Mouse (Mus musculus): ENCODE results near the gene BC035044. TPM values are rescaled to one million over a fixed set of nuclear protein-coding genes. Genes with fewer than 3 reads are reported as not detected.

The BC035044 gene
- polyA plus RNA-seq, 1 experiment, result not detected

- Histone ChIP-seq H3K79me2 (ENCODE audit: control insufficient read depth, insufficient read depth) (no peaks in the 10 kb centered on the region), H3K36me3 (ENCODE audit: control insufficient read depth, insufficient read depth) (no peaks in the 10 kb centered on the region), H3K4me3 (ENCODE audit: insufficient read depth, poor library complexity, severe bottlenecking) (no peak overlapping the region), H3K27me3 (ENCODE audit: control insufficient read depth, insufficient read depth, insufficient read length) (no peaks in the 10 kb centered on the region), H3K79me3 (ENCODE audit: low read depth) (no peaks in the 10 kb centered on the region), H3ac (ENCODE audit: control insufficient read depth, insufficient read length, low read depth) (no peak overlapping the region)
- TF ChIP-seq FOSL1 (IDR thresholded peaks at IDR 0.05; ENCODE audit: insufficient read depth, low read length, poor library complexity, severe bottlenecking) (no peak), MYOG (IDR thresholded peaks at IDR 0.05; ENCODE audit: control insufficient read depth, extremely low read depth, insufficient read length) (no peak), MAX (IDR thresholded peaks at IDR 0.05) (no peak), CEBPB (IDR thresholded peaks at IDR 0.05; ENCODE audit: low read depth) (no peak), CTCF (IDR thresholded peaks at IDR 0.05; ENCODE audit: control insufficient read depth, insufficient read depth, insufficient read length) (no peak), MYOD1 (IDR thresholded peaks at IDR 0.05; ENCODE audit: control insufficient read depth, insufficient read length, low read depth) (no peak), USF1 (IDR thresholded peaks at IDR 0.05; ENCODE audit: low read depth) (no peak)
These were observed 54.0 kb downstream of the BC035044 start for GRCm38 (mm10) chr6:128836955-128837334.

GRCm38 (mm10) chr6:128836191-128836954 is 54.6 kb downstream of the BC035044 start:
- Histone ChIP-seq H3K79me2 (ENCODE audit: control insufficient read depth, insufficient read depth) (no peaks in the 10 kb centered on the region), H3K79me3 (ENCODE audit: low read depth) (no peaks in the 10 kb centered on the region), H3K36me3 (ENCODE audit: control insufficient read depth, insufficient read depth) (no peaks in the 10 kb centered on the region), H3K27me3 (ENCODE audit: control insufficient read depth, insufficient read depth, insufficient read length) (no peaks in the 10 kb centered on the region), H3ac (ENCODE audit: control insufficient read depth, insufficient read length, low read depth) (no peak overlapping the region), H3K4me3 (ENCODE audit: insufficient read depth, poor library complexity, severe bottlenecking) (no peak overlapping the region)
- TF ChIP-seq MYOG (IDR thresholded peaks at IDR 0.05; ENCODE audit: control insufficient read depth, extremely low read depth, insufficient read length), result no peak

GRCm38 (mm10) chr6:128835571-128835970 is 55.4 kb downstream of the BC035044 start:
- H3ac ChIP-seq (ENCODE audit: control insufficient read depth, insufficient read length, low read depth), result no peak overlapping the region
- H3K27me3 ChIP-seq (ENCODE audit: control insufficient read depth, insufficient read depth, insufficient read length), result no peaks in the 10 kb centered on the region
- no peaks in the 10 kb centered on the region for H3K36me3 ChIP-seq (ENCODE audit: control insufficient read depth, insufficient read depth)
- H3K79me2 ChIP-seq (ENCODE audit: control insufficient read depth, insufficient read depth), result no peaks in the 10 kb centered on the region
- H3K4me3 ChIP-seq (ENCODE audit: insufficient read depth, poor library complexity, severe bottlenecking), result no peak overlapping the region
- no peak for TF ChIP-seq CEBPB (IDR thresholded peaks at IDR 0.05; ENCODE audit: low read depth)
- TF ChIP-seq USF1 (IDR thresholded peaks at IDR 0.05; ENCODE audit: low read depth), result no peak
- no peak for TF ChIP-seq MAX (IDR thresholded peaks at IDR 0.05)
- no peak for TF ChIP-seq MYOD1 (IDR thresholded peaks at IDR 0.05; ENCODE audit: control insufficient read depth, insufficient read length, low read depth)
- TF ChIP-seq MYOG (IDR thresholded peaks at IDR 0.05; ENCODE audit: control insufficient read depth, extremely low read depth, insufficient read length), result no peak
- TF ChIP-seq FOSL1 (IDR thresholded peaks at IDR 0.05; ENCODE audit: insufficient read depth, low read length, poor library complexity, severe bottlenecking), result no peak
- no peak for TF ChIP-seq CTCF (IDR thresholded peaks at IDR 0.05; ENCODE audit: control insufficient read depth, insufficient read depth, insufficient read length)
- H3K79me3 ChIP-seq (ENCODE audit: low read depth), result no peaks in the 10 kb centered on the region

GRCm38 (mm10) chr6:128833046-128833445 is 57.9 kb downstream of the BC035044 start:
- no peak for TF ChIP-seq FOSL1 (IDR thresholded peaks at IDR 0.05; ENCODE audit: insufficient read depth, low read length, poor library complexity, severe bottlenecking)
- TF ChIP-seq CEBPB (IDR thresholded peaks at IDR 0.05; ENCODE audit: low read depth), result no peak
- TF ChIP-seq MAX (IDR thresholded peaks at IDR 0.05), result no peak
- no peak for TF ChIP-seq MYOG (IDR thresholded peaks at IDR 0.05; ENCODE audit: control insufficient read depth, extremely low read depth, insufficient read length)
- no peak for TF ChIP-seq CTCF (IDR thresholded peaks at IDR 0.05; ENCODE audit: control insufficient read depth, insufficient read depth, insufficient read length)
- no peak for TF ChIP-seq USF1 (IDR thresholded peaks at IDR 0.05; ENCODE audit: low read depth)
- no peak for TF ChIP-seq MYOD1 (IDR thresholded peaks at IDR 0.05; ENCODE audit: control insufficient read depth, insufficient read length, low read depth)
- H3K27me3 ChIP-seq (ENCODE audit: control insufficient read depth, insufficient read depth, insufficient read length), result no peaks in the 10 kb centered on the region
- no peaks in the 10 kb centered on the region for H3K36me3 ChIP-seq (ENCODE audit: control insufficient read depth, insufficient read depth)
- no peaks in the 10 kb centered on the region for H3K79me3 ChIP-seq (ENCODE audit: low read depth)
- no peaks in the 10 kb centered on the region for H3K79me2 ChIP-seq (ENCODE audit: control insufficient read depth, insufficient read depth)
- H3ac ChIP-seq (ENCODE audit: control insufficient read depth, insufficient read length, low read depth), result no peak overlapping the region
- H3K4me3 ChIP-seq (ENCODE audit: insufficient read depth, poor library complexity, severe bottlenecking), result no peak overlapping the region

- H3K79me3 ChIP-seq (ENCODE audit: low read depth), result no peaks in the 10 kb centered on the region
- H3K36me3 ChIP-seq (ENCODE audit: control insufficient read depth, insufficient read depth), result no peaks in the 10 kb centered on the region
- H3K4me3 ChIP-seq (ENCODE audit: insufficient read depth, poor library complexity, severe bottlenecking), result no peak overlapping the region
- no peaks in the 10 kb centered on the region for H3K27me3 ChIP-seq (ENCODE audit: control insufficient read depth, insufficient read depth, insufficient read length)
- H3K79me2 ChIP-seq (ENCODE audit: control insufficient read depth, insufficient read depth), result no peaks in the 10 kb centered on the region
- H3ac ChIP-seq (ENCODE audit: control insufficient read depth, insufficient read length, low read depth), result no peak overlapping the region
- TF ChIP-seq CTCF (IDR thresholded peaks at IDR 0.05; ENCODE audit: control insufficient read depth, insufficient read depth, insufficient read length) (no peak), MAX (IDR thresholded peaks at IDR 0.05) (no peak), FOSL1 (IDR thresholded peaks at IDR 0.05; ENCODE audit: insufficient read depth, low read length, poor library complexity, severe bottlenecking) (no peak), USF1 (IDR thresholded peaks at IDR 0.05; ENCODE audit: low read depth) (no peak), CEBPB (IDR thresholded peaks at IDR 0.05; ENCODE audit: low read depth) (no peak), MYOG (IDR thresholded peaks at IDR 0.05; ENCODE audit: control insufficient read depth, extremely low read depth, insufficient read length) (no peak), MYOD1 (IDR thresholded peaks at IDR 0.05; ENCODE audit: control insufficient read depth, insufficient read length, low read depth) (no peak)
These were observed 61.1 kb downstream of the BC035044 start for GRCm38 (mm10) chr6:128829837-128830236.

- no peak for TF ChIP-seq MAX (IDR thresholded peaks at IDR 0.05)
- no peak for TF ChIP-seq MYOG (IDR thresholded peaks at IDR 0.05; ENCODE audit: control insufficient read depth, extremely low read depth, insufficient read length)
- no peak for TF ChIP-seq MYOD1 (IDR thresholded peaks at IDR 0.05; ENCODE audit: control insufficient read depth, insufficient read length, low read depth)
- TF ChIP-seq CEBPB (IDR thresholded peaks at IDR 0.05; ENCODE audit: low read depth), result no peak
- no peak for TF ChIP-seq USF1 (IDR thresholded peaks at IDR 0.05; ENCODE audit: low read depth)
- no peak for TF ChIP-seq FOSL1 (IDR thresholded peaks at IDR 0.05; ENCODE audit: insufficient read depth, low read length, poor library complexity, severe bottlenecking)
- no peak for TF ChIP-seq CTCF (IDR thresholded peaks at IDR 0.05; ENCODE audit: control insufficient read depth, insufficient read depth, insufficient read length)
- Histone ChIP-seq H3K79me2 (ENCODE audit: control insufficient read depth, insufficient read depth) (no peaks in the 10 kb centered on the region), H3K27me3 (ENCODE audit: control insufficient read depth, insufficient read depth, insufficient read length) (no peaks in the 10 kb centered on the region)
These were observed 64.1 kb downstream of the BC035044 start for GRCm38 (mm10) chr6:128826781-128827180.

More at GRCm38 (mm10) chr6:128826781-128827180, 64.1 kb downstream of the BC035044 start:
- Histone ChIP-seq H3K36me3 (ENCODE audit: control insufficient read depth, insufficient read depth) (no peaks in the 10 kb centered on the region), H3K79me3 (ENCODE audit: low read depth) (no peaks in the 10 kb centered on the region), H3K4me3 (ENCODE audit: insufficient read depth, poor library complexity, severe bottlenecking) (no peak overlapping the region), H3ac (ENCODE audit: control insufficient read depth, insufficient read length, low read depth) (no peak overlapping the region)

Measured in C2C12 (cell line).